In genomic region chr12:59130651-59131577, GRCm38 (mm10) we compare ENCODE assay signal across 8 mouse cellular contexts. TPM values are rescaled to one million over a fixed set of nuclear protein-coding genes. Genes with fewer than 3 reads are reported as not detected.
A peak's percentile ranks its signal among the peaks of the same experiment; 100 is the strongest.
DNase-seq lines count a peak whose midpoint lies in the region; ATAC-seq and TF ChIP-seq lines count a peak whose summit lies in the region.

No protein-coding gene starts in this region.

- intact Hi-C loops in heart, postnatal 36 days (cut with DNase I): loop anchor here (2.0 to 5.0 kb wide), 4 partner anchors 64 to 1899 kb away; partner anchors contain the start of genes Fbxo33, Gemin2, Mipol1 and Pnn

- peak; percentile 69 for TF ChIP-seq POLR2A in olfactory bulb, adult 2 months (IDR thresholded peaks at IDR 0.05; ENCODE audit: insufficient read depth, low read depth, low read length)
- TF ChIP-seq POLR2A in thymus, adult 2 months (IDR thresholded peaks at IDR 0.05; ENCODE audit: control insufficient read depth, extremely low read depth, insufficient read depth, low read length, poor library complexity): peak; percentile 95

- ATAC-seq in forebrain, embryonic 15.5 days (replicated peaks): peak; percentile 98
- ATAC-seq in lung, embryonic 14.5 days (ENCODE audit: insufficient read depth): peak; percentile 97

- WGBS in forebrain, embryonic 15.5 days: under 1% methylated on average over 93 of the region's 100 CpGs
- under 1% methylated on average over 100 of the region's 100 CpGs for WGBS in lung, embryonic 14.5 days
- WGBS in olfactory bulb, adult 2 months: under 1% methylated on average over 100 of the region's 100 CpGs
- 1% methylated on average over 100 of the region's 100 CpGs for WGBS in thymus, adult 2 months

- peaks cover 34% of the 10 kb centered on the region for H3K4me1 ChIP-seq in forebrain, embryonic 15.5 days
- H3K4me1 ChIP-seq in lung, embryonic 14.5 days (ENCODE audit: insufficient read depth): peaks cover 11% of the 10 kb centered on the region
- H3K4me1 ChIP-seq in olfactory bulb, adult 2 months (ENCODE audit: control insufficient read depth, insufficient read depth, low read length): peaks cover 6% of the 10 kb centered on the region
- H3K4me1 ChIP-seq in thymus, adult 2 months (replicated peaks; ENCODE audit: control insufficient read depth, insufficient read depth, low read length): peaks cover 13% of the 10 kb centered on the region

- peak overlapping the region; percentile 84 for H3K4me2 ChIP-seq in forebrain, embryonic 15.5 days (replicated peaks)
- H3K4me2 ChIP-seq in lung, embryonic 14.5 days: peak overlapping the region; percentile 85

- peak overlapping the region; percentile 82 for H3K9ac ChIP-seq in forebrain, embryonic 15.5 days (replicated peaks)
- H3K9ac ChIP-seq in lung, embryonic 14.5 days: peak overlapping the region; percentile 92

- TF ChIP-seq CTCF in layer of hippocampus, adult 2 months (conservative IDR thresholded peaks at IDR 0.05): peak; percentile 52
- TF ChIP-seq CTCF in lung, embryonic 14.5 days (IDR thresholded peaks at IDR 0.05; ENCODE audit: low read depth): peak; percentile 15; the same call in 1 of the 2 replicates
- TF ChIP-seq CTCF in olfactory bulb, adult 2 months (IDR thresholded peaks at IDR 0.05; ENCODE audit: insufficient read depth, low read depth, low read length): no peak; the same call in 1 of the 2 replicates
- TF ChIP-seq CTCF in thymus, adult 2 months (IDR thresholded peaks at IDR 0.05; ENCODE audit: borderline replicate concordance, control insufficient read depth, extremely low read depth, insufficient read depth, low read length, poor library complexity): 0 out of 2 replicates have a peak, but pooled peaks have one; percentile 25

- peak overlapping the region; percentile 91 for H3K27ac ChIP-seq in forebrain, embryonic 15.5 days (replicated peaks)
- peak overlapping the region; percentile 99 for H3K27ac ChIP-seq in layer of hippocampus, adult 2 months
- peak overlapping the region; percentile 96 for H3K27ac ChIP-seq in lung, embryonic 14.5 days (ENCODE audit: low read depth)
- peak overlapping the region; percentile 48 for H3K27ac ChIP-seq in olfactory bulb, adult 2 months (ENCODE audit: insufficient read depth, low read depth, low read length)
- peak overlapping the region; percentile 13; the same call in 1 of the 2 replicates for H3K27ac ChIP-seq in thymus, adult 2 months (ENCODE audit: control insufficient read depth, insufficient read depth, low read length)

- no peaks in the 10 kb centered on the region for H3K27me3 ChIP-seq in forebrain, embryonic 15.5 days
- H3K27me3 ChIP-seq in lung, embryonic 14.5 days (ENCODE audit: insufficient read depth, low read length): no peaks in the 10 kb centered on the region
- no peaks in the 10 kb centered on the region for H3K27me3 ChIP-seq in thymus, adult 2 months (ENCODE audit: control insufficient read depth, insufficient read depth, low read length)

- DNase-seq in ES-CJ7 (ENCODE audit: low read depth, low spot score): peak; percentile 88
- DNase-seq in cerebellum, adult 11 months: peak; percentile 95
- peak; percentile 96 to 98 for DNase-seq in heart, postnatal 36 days
- DNase-seq in layer of hippocampus, adult 2 months (ENCODE audit: low spot score in 2 of 2): peak; percentile 92 to 94
- peak; percentile 94 for DNase-seq in lung, embryonic 14.5 days
- peak; percentile 93 for DNase-seq in thymus, adult 2 months

- H3K36me3 ChIP-seq in forebrain, embryonic 15.5 days: no peaks in the 10 kb centered on the region
- no peaks in the 10 kb centered on the region for H3K36me3 ChIP-seq in lung, embryonic 14.5 days (ENCODE audit: insufficient read depth)
- no peaks in the 10 kb centered on the region for H3K36me3 ChIP-seq in thymus, adult 2 months (ENCODE audit: control insufficient read depth, insufficient read depth, low read length)

- no peaks in the 10 kb centered on the region for H3K9me3 ChIP-seq in forebrain, embryonic 15.5 days
- no peaks in the 10 kb centered on the region for H3K9me3 ChIP-seq in lung, embryonic 14.5 days (ENCODE audit: low read depth, low read length)

- peak overlapping the region; percentile 86 for H3K4me3 ChIP-seq in forebrain, embryonic 15.5 days
- H3K4me3 ChIP-seq in layer of hippocampus, adult 2 months: peak overlapping the region; percentile 92
- H3K4me3 ChIP-seq in lung, embryonic 14.5 days (ENCODE audit: low read depth, low read length): peak overlapping the region; percentile 83
- H3K4me3 ChIP-seq in olfactory bulb, adult 2 months (ENCODE audit: insufficient read depth, low read depth, low read length): peak overlapping the region; percentile 65
- H3K4me3 ChIP-seq in thymus, adult 2 months (ENCODE audit: control insufficient read depth, insufficient read depth, low read length): peak overlapping the region; percentile 73

RNA-seq across cellular contexts. Expression of gene Mia2, which starts 35.3 kb away (rescaled TPM):
- polyA plus RNA-seq in forebrain, embryonic 15.5 days (2015; fragmentation: Nextera tagmentation; extraction: Ambion mirVana): 32.3 and 37.2 TPM in 2 replicates
- 100 to 1,000 TPM; 104 to 112 TPM for total RNA-seq in heart, postnatal 36 days (2021)
- 10 to 100 TPM; 47.3 to 52.6 TPM for total RNA-seq in layer of hippocampus, adult 2 months (2021)
- polyA plus RNA-seq in lung, embryonic 14.5 days (2014; fragmentation: Nextera tagmentation; extraction: Ambion mirVana): 49.3 and 53.2 TPM in 2 replicates
- polyA plus RNA-seq in olfactory bulb, adult 2 months (2012; ENCODE audit: insufficient read depth, insufficient read length, low replicate concordance, missing spikeins): 493 TPM in 1 of 2 replicates, not detected in the other
- polyA plus RNA-seq in thymus, adult 2 months (2012; rRNA removed): 67.8 and 68.0 TPM in 2 replicates

Comparison
In these comparisons a context has a peak if more than half of its experiments do, and no peak if none do; other contexts are left out.
1. Peak in every context shown above with its lines: DNase-seq, ATAC-seq, H3K4me3 ChIP-seq and H3K27ac ChIP-seq.
2. H3K27ac ChIP-seq: peak in every context shown above with its lines; median percentile 99 in layer of hippocampus, adult 2 months; 96 in lung, embryonic 14.5 days; 91 in forebrain, embryonic 15.5 days; 48 in olfactory bulb, adult 2 months; 13 in thymus, adult 2 months.